Mouse (Mus musculus) kidney, postnatal 36 days (tissue): ENCODE results near the gene Nsun2.
A peak's percentile ranks its signal among the peaks of the same experiment; 100 is the strongest.

Experiments
- DNase-seq, 2 experiments: peaks; one replicate each; pipeline ENCODE4 v3.0.0; 2021 to 2022; ENCODE audit warnings: mixed read lengths in 2 of 2

The Nsun2 gene

GRCm38 (mm10) chr13:69638108-69638626 is 104.6 kb downstream of the Nsun2 start:
- DNase-seq, result no peak

GRCm38 (mm10) chr13:69639251-69639650 is 105.7 kb downstream of the Nsun2 start:
- no peak for DNase-seq

GRCm38 (mm10) chr13:69640126-69640525 is 106.6 kb downstream of the Nsun2 start:
- no peak for DNase-seq

GRCm38 (mm10) chr13:69640541-69640940 is 107.0 kb downstream of the Nsun2 start:
- no peak for DNase-seq

GRCm38 (mm10) chr13:69641017-69641416 is 107.5 kb downstream of the Nsun2 start:
- DNase-seq, result no peak

- DNase-seq, result no peak
These were observed 109.2 kb downstream of the Nsun2 start for GRCm38 (mm10) chr13:69642656-69643216.

- DNase-seq, result no peak
These were observed 110.4 kb downstream of the Nsun2 start for GRCm38 (mm10) chr13:69643937-69644336.

GRCm38 (mm10) chr13:69644427-69645166 is 111.1 kb downstream of the Nsun2 start:
- DNase-seq, result peak; percentile 54 to 70

- no peak for DNase-seq
These were observed 112.3 kb downstream of the Nsun2 start for GRCm38 (mm10) chr13:69645694-69646423.

GRCm38 (mm10) chr13:69646481-69646880 is 112.9 kb downstream of the Nsun2 start:
- no peak for DNase-seq

GRCm38 (mm10) chr13:69654508-69654907 is 121.0 kb downstream of the Nsun2 start:
- no peak for DNase-seq

- no peak for DNase-seq
These were observed 138.6 kb downstream of the Nsun2 start for GRCm38 (mm10) chr13:69672121-69672520.

GRCm38 (mm10) chr13:69672565-69672964 is 139.0 kb downstream of the Nsun2 start:
- DNase-seq, result no peak

- DNase-seq, result no peak
These were observed 139.8 kb downstream of the Nsun2 start for GRCm38 (mm10) chr13:69673197-69673920.

GRCm38 (mm10) chr13:69673921-69674618 is 140.5 kb downstream of the Nsun2 start:
- DNase-seq, result no peak
